Mouse (Mus musculus): ENCODE results near the gene Clec10a.

DNA sequence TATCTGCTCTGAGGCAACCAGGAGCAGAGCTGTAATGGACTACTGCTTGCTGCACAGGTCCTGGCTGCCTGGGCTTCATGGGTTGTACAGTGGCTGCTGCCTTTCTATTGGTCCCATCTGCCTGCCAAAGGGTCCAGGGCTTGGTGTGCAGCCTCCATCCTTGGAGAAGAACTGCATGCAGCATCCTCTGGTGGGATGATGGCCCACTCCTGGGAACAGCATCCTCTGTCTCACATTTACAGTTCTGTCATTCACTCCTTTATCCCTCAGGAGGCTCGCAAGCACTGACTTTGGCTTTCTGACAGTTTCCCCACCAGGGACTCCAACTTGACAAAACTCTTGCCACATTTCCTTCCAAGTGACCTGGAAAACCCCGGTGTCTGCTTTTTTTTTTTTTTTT is 50.8 kb downstream of the Clec10a start:
- TF ChIP-seq CTCF (IDR thresholded peaks at IDR 0.05; ENCODE audit: insufficient read depth, low read depth, low read length) (no peak), POLR2A (IDR thresholded peaks at IDR 0.05; ENCODE audit: insufficient read depth, low read depth, low read length) (no peak)
